Mouse (Mus musculus): Measurements from ENCODE around the gene Nol3.
"Not testable (repeated sequence)": the region's sequence is repeated elsewhere in the genome, so short reads cannot be mapped to it uniquely, and the experiment has no call there.

Gene Nol3

GRCm38 (mm10) chr8:105275840-105276239 lies at the start of gene Nol3:
TSS of gene Nol3 (plus strand) at chr8:105276140.
- no peak for DNase-seq

- DNase-seq = no peak
Observed at GRCm38 (mm10) chr8:105231503-105232320, 44.2 kb upstream of the Nol3 start.

GRCm38 (mm10) chr8:105232321-105232693 lies 43.6 kb upstream of the Nol3 start:
- not testable (repeated sequence) for DNase-seq

- no peak for DNase-seq
Observed at GRCm38 (mm10) chr8:105233126-105233935, 42.6 kb upstream of the Nol3 start.

GRCm38 (mm10) chr8:105235206-105235605 lies 40.7 kb upstream of the Nol3 start:
- no peak for DNase-seq

- no peak for DNase-seq
Observed at GRCm38 (mm10) chr8:105237442-105238142, 38.3 kb upstream of the Nol3 start.

- no peak for DNase-seq
Observed at GRCm38 (mm10) chr8:105241016-105241415, 34.9 kb upstream of the Nol3 start.

- no peak for DNase-seq
Observed at GRCm38 (mm10) chr8:105251954-105252353, 24.0 kb upstream of the Nol3 start.

- no peak for DNase-seq
Observed at GRCm38 (mm10) chr8:105252680-105253537, 23.0 kb upstream of the Nol3 start.

GRCm38 (mm10) chr8:105253766-105254151 lies 22.2 kb upstream of the Nol3 start:
- no peak for DNase-seq

- peak; percentile 84 to 93 for DNase-seq
Observed at GRCm38 (mm10) chr8:105254152-105254965, 21.6 kb upstream of the Nol3 start.

- peak in 1 of 2 experiments; percentile 25 for DNase-seq
Observed at GRCm38 (mm10) chr8:105254966-105255350, 21.0 kb upstream of the Nol3 start, which contains the start of gene B3gnt9. TSS of gene B3gnt9 (minus strand) at chr8:105255153.

GRCm38 (mm10) chr8:105257318-105258114 lies 18.4 kb upstream of the Nol3 start:
- no peak for DNase-seq

GRCm38 (mm10) chr8:105258911-105259720 lies 16.8 kb upstream of the Nol3 start:
- DNase-seq = peak; percentile 36 to 52

- peak; percentile 81 to 86 for DNase-seq
Observed at GRCm38 (mm10) chr8:105259721-105260320, 16.1 kb upstream of the Nol3 start.

GRCm38 (mm10) chr8:105260371-105261099 lies 15.4 kb upstream of the Nol3 start:
- no peak for DNase-seq

- no peak for DNase-seq
Observed at GRCm38 (mm10) chr8:105261326-105261980, 14.5 kb upstream of the Nol3 start.
